Mouse (Mus musculus): Measurements from ENCODE around the gene Peli2. TPM values are rescaled to one million over a fixed set of nuclear protein-coding genes. Genes with fewer than 3 reads are reported as not detected.

Peli2 gene
- polyA plus RNA-seq, 1 experiment: 18.7 TPM

DNA sequence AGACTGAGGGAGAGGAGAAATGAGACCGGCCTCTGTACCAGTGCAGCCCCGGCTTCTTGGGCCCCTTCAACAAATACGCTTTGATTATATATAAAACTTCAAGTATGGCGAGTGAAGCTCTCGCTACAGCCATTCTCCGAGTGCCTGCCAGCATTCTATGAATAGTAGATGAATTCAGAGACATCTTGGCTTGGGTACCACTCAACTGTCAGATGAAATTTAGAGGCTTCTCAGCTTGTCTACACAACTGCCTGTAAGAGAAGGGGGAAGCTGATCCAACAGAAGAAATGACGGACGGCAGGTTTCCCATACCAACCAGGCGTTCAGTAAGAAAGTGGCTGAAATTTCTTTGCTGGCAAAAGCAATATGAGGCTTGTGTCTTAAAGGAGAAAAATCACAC lies 126.3 kb downstream of the Peli2 start:
- no peaks in the 10 kb centered on the region for H3K4me1 ChIP-seq (ENCODE audit: control insufficient read depth, insufficient read depth, low read length)
- DNase-seq: no peak
- TF ChIP-seq CTCF (IDR thresholded peaks at IDR 0.05; ENCODE audit: insufficient read depth, low read length): no peak
- no peak for TF ChIP-seq POLR2A (IDR thresholded peaks at IDR 0.05; ENCODE audit: borderline replicate concordance, extremely low read depth, low read depth, low read length)
- 79% methylated on average over 9 of the region's 9 CpGs for WGBS
- H3K4me3 ChIP-seq (replicated peaks; ENCODE audit: extremely low read depth, low read depth, low read length): no peak overlapping the region

DNA sequence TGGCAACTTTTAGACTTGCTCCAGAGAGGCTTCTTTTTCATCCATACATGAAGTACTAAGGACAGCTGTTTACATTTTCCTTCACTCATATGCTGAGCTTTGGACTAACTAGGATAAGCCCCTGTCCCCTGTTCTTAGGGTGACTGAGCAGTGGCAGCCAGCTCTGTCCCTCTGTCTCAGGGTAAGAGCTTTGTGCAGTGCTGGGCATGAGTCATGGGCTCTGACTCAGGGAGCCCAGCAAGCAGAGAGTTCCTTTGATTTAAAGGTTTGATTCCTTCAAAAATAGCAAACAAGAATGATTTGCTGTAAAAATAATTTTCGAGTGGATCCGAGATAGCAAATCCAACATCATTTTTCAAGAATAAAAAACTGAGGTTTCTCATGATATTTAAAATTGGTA lies 128.8 kb downstream of the Peli2 start:
- WGBS: 92% methylated on average over 2 of the region's 2 CpGs
- no peak for TF ChIP-seq CTCF (IDR thresholded peaks at IDR 0.05; ENCODE audit: insufficient read depth, low read length)
- TF ChIP-seq POLR2A (IDR thresholded peaks at IDR 0.05; ENCODE audit: borderline replicate concordance, extremely low read depth, low read depth, low read length): no peak

DNA sequence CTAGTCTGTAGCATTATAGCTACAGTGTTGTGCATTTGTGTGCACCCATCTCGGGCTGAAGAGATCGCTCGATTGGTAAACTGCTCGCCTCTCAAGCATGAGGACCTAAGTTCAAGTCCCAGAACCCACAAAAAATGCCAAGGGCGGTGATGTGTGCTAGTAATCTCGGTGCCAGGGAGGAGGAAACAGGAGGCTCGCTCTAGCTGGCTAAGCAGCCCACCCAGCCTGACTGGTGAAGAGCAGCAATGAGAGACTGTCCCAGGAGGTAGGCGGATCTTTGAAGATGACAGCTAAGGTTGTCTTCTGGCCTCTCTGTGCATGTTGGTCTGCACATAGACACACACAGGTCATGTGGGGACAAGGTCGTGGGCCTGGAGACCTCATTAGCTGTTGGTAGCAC lies 129.3 kb downstream of the Peli2 start:
- 91% methylated on average over 9 of the region's 9 CpGs for WGBS

More for the DNA sequence above, 128.8 kb downstream of the Peli2 start:
- H3K4me1 ChIP-seq (ENCODE audit: control insufficient read depth, insufficient read depth, low read length): no peaks in the 10 kb centered on the region
- H3K4me3 ChIP-seq (replicated peaks; ENCODE audit: extremely low read depth, low read depth, low read length): no peak overlapping the region
- no peak for DNase-seq

DNA sequence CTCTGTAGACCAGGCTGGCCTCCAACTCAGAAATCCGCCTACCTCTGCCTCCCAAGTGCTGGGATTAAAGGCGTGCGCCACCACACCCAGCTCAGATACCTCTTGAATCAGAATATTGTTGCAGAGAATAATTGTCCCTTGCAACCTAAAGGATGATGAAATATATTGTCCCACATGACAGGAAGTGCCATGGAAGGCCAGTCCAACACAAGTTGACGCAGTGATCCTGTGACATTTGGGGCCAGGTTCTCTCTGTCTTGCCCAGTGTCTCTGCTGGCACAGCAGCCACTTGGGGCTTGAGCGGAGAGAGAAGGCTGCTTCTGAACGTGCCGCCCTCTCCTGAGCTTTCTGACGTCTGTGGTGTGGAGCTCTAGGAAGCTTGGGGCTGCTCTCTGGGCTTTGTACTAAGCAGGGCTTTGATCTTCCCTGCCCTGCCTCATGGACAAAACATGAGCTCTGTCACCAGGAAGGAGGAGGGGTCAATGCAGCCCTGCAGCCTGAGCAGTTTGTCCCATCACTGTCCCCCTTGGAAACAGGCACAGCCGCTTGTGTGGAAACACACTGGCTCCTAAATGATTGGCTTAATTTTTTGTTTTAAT lies 130.9 kb downstream of the Peli2 start:
- DNase-seq: no peak
- 77% methylated on average over 9 of the region's 9 CpGs for WGBS
- TF ChIP-seq CTCF (IDR thresholded peaks at IDR 0.05; ENCODE audit: insufficient read depth, low read length): no peak
- TF ChIP-seq POLR2A (IDR thresholded peaks at IDR 0.05; ENCODE audit: borderline replicate concordance, extremely low read depth, low read depth, low read length): no peak

More for the DNA sequence above, 129.3 kb downstream of the Peli2 start:
- no peak for DNase-seq
- Histone ChIP-seq H3K4me1 (ENCODE audit: control insufficient read depth, insufficient read depth, low read length) (no peaks in the 10 kb centered on the region), H3K4me3 (replicated peaks; ENCODE audit: extremely low read depth, low read depth, low read length) (no peak overlapping the region)
- no peak for TF ChIP-seq CTCF (IDR thresholded peaks at IDR 0.05; ENCODE audit: insufficient read depth, low read length)
- no peak for TF ChIP-seq POLR2A (IDR thresholded peaks at IDR 0.05; ENCODE audit: borderline replicate concordance, extremely low read depth, low read depth, low read length)

GRCm38 (mm10) chr14:48253183-48253582 lies 132.6 kb downstream of the Peli2 start:
- DNase-seq: no peak
- whole genome bisulfite sequencing: 36% methylated on average over 10 of the region's 10 CpGs
- Histone ChIP-seq H3K4me3 (replicated peaks; ENCODE audit: extremely low read depth, low read depth, low read length) (no peak overlapping the region), H3K4me1 (ENCODE audit: control insufficient read depth, insufficient read depth, low read length) (peaks cover 2% of the 10 kb centered on the region; the same call in 1 of the 2 replicates)
- TF ChIP-seq POLR2A (IDR thresholded peaks at IDR 0.05; ENCODE audit: borderline replicate concordance, extremely low read depth, low read depth, low read length) (no peak), CTCF (IDR thresholded peaks at IDR 0.05; ENCODE audit: insufficient read depth, low read length) (no peak)

More for the DNA sequence above, 130.9 kb downstream of the Peli2 start:
- H3K4me3 ChIP-seq (replicated peaks; ENCODE audit: extremely low read depth, low read depth, low read length): no peak overlapping the region
- H3K4me1 ChIP-seq (ENCODE audit: control insufficient read depth, insufficient read depth, low read length): no peaks in the 10 kb centered on the region

DNA sequence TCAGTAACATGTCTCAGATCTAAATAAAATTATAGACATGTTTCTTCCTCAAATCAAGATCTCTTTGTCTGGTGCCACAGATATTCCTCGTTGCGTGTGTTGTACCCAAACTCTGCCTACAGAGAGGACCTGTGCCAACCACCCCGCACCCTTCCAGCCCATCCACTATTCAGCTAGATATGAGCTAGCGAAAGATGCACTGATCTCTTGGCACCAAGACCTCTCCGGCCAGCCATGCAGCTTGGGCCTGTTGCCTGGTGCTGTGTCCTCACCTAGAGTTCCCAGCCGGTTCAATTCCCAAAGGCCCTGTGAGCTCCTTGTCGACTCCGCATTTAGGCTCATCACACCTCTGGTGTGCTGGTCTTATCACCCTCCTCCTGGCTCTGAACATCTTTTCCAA lies 134.1 kb downstream of the Peli2 start:
- DNase-seq: no peak
- TF ChIP-seq POLR2A (IDR thresholded peaks at IDR 0.05; ENCODE audit: borderline replicate concordance, extremely low read depth, low read depth, low read length): no peak
- TF ChIP-seq CTCF (IDR thresholded peaks at IDR 0.05; ENCODE audit: insufficient read depth, low read length): no peak
- WGBS: 94% methylated on average over 8 of the region's 8 CpGs
- Histone ChIP-seq H3K4me1 (ENCODE audit: control insufficient read depth, insufficient read depth, low read length) (peaks cover 2% of the 10 kb centered on the region; the same call in 1 of the 2 replicates), H3K4me3 (replicated peaks; ENCODE audit: extremely low read depth, low read depth, low read length) (no peak overlapping the region)

- no peak for DNase-seq
- TF ChIP-seq POLR2A (IDR thresholded peaks at IDR 0.05; ENCODE audit: borderline replicate concordance, extremely low read depth, low read depth, low read length) (no peak), CTCF (IDR thresholded peaks at IDR 0.05; ENCODE audit: insufficient read depth, low read length) (no peak)
- no peak overlapping the region for H3K4me3 ChIP-seq (replicated peaks; ENCODE audit: extremely low read depth, low read depth, low read length)
- WGBS: 73% methylated on average over 5 of the region's 5 CpGs
- peaks cover 2% of the 10 kb centered on the region; the same call in 1 of the 2 replicates for H3K4me1 ChIP-seq (ENCODE audit: control insufficient read depth, insufficient read depth, low read length)
Observed at GRCm38 (mm10) chr14:48255290-48255689, 134.7 kb downstream of the Peli2 start.

- TF ChIP-seq POLR2A (IDR thresholded peaks at IDR 0.05; ENCODE audit: borderline replicate concordance, extremely low read depth, low read depth, low read length) (no peak), CTCF (IDR thresholded peaks at IDR 0.05; ENCODE audit: insufficient read depth, low read length) (no peak)
- Histone ChIP-seq H3K4me1 (ENCODE audit: control insufficient read depth, insufficient read depth, low read length) (peaks cover 2% of the 10 kb centered on the region; the same call in 1 of the 2 replicates), H3K4me3 (replicated peaks; ENCODE audit: extremely low read depth, low read depth, low read length) (no peak overlapping the region)
- no peak for DNase-seq
- 47% methylated on average over 7 of the region's 7 CpGs for WGBS
Observed at GRCm38 (mm10) chr14:48257759-48258158, 137.1 kb downstream of the Peli2 start.

- 79% methylated on average over 10 of the region's 10 CpGs for WGBS
- DNase-seq: no peak
- peaks cover 2% of the 10 kb centered on the region; the same call in 1 of the 2 replicates for H3K4me1 ChIP-seq (ENCODE audit: control insufficient read depth, insufficient read depth, low read length)
- H3K4me3 ChIP-seq (replicated peaks; ENCODE audit: extremely low read depth, low read depth, low read length): no peak overlapping the region
- no peak for TF ChIP-seq POLR2A (IDR thresholded peaks at IDR 0.05; ENCODE audit: borderline replicate concordance, extremely low read depth, low read depth, low read length)
- no peak for TF ChIP-seq CTCF (IDR thresholded peaks at IDR 0.05; ENCODE audit: insufficient read depth, low read length)
Observed at GRCm38 (mm10) chr14:48258696-48259366, 138.2 kb downstream of the Peli2 start.

DNA sequence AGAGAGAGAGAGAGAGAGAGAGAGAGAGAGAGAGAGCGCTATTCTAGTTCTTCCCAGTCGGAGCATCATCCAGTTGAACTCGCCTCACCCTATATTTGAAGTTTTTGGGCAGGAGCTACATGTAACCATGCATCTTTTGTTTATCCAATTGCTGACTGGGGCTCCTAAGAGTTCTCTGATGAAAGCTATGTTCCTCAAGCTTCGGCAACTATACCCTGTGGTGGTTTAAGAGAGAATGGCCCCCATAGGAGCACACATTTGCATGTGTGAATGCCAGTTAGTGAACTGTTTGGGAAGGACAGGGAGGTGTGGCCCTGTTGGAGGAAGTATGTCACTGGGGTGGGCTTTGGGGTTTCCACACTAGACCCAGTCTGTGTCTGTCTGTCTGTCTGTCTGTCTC lies 142.5 kb downstream of the Peli2 start:
- 97% methylated on average over 4 of the region's 4 CpGs for WGBS
- Histone ChIP-seq H3K4me3 (replicated peaks; ENCODE audit: extremely low read depth, low read depth, low read length) (no peak overlapping the region), H3K4me1 (ENCODE audit: control insufficient read depth, insufficient read depth, low read length) (no peaks in the 10 kb centered on the region)
- DNase-seq: no peak
- TF ChIP-seq CTCF (IDR thresholded peaks at IDR 0.05; ENCODE audit: insufficient read depth, low read length) (no peak), POLR2A (IDR thresholded peaks at IDR 0.05; ENCODE audit: borderline replicate concordance, extremely low read depth, low read depth, low read length) (no peak)
